Mouse (Mus musculus): ENCODE data around the gene Mettl8. TPM values are rescaled to one million over a fixed set of nuclear protein-coding genes. Genes with fewer than 3 reads are reported as not detected.

Mettl8 gene
- polyA plus RNA-seq, 1 experiment: 21.1 TPM

GRCm38 (mm10) chr2:71071601-71072000 lies 16.2 kb upstream of the Mettl8 start:
- Histone ChIP-seq H3K4me1 (ENCODE audit: control insufficient read depth, insufficient read depth, low read length) (no peaks in the 10 kb centered on the region), H3K4me3 (ENCODE audit: low read depth, low read length) (no peak overlapping the region), H3K27me3 (ENCODE audit: control insufficient read depth, insufficient read depth, low read length, poor library complexity, severe bottlenecking) (no peaks in the 10 kb centered on the region), H3K9me3 (replicated peaks; ENCODE audit: control insufficient read depth, insufficient read depth, low read length, poor library complexity, severe bottlenecking) (no peaks in the 10 kb centered on the region), H3K9ac (ENCODE audit: low read depth, poor library complexity, severe bottlenecking) (no peak overlapping the region), H3K27ac (ENCODE audit: insufficient read depth, low read length) (no peak overlapping the region), H3K36me3 (ENCODE audit: control insufficient read depth, insufficient read depth, low read length, poor library complexity, severe bottlenecking) (peaks cover 2% of the 10 kb centered on the region; the same call in 1 of the 2 replicates)
- TF ChIP-seq EP300 (IDR thresholded peaks at IDR 0.05; ENCODE audit: insufficient read depth, low read depth, low read length) (no peak), CTCF (IDR thresholded peaks at IDR 0.05; ENCODE audit: low read depth, low read length) (no peak), POLR2A (IDR thresholded peaks at IDR 0.05; ENCODE audit: insufficient read depth, low read length) (no peak)

- no peaks in the 10 kb centered on the region for H3K27me3 ChIP-seq (ENCODE audit: control insufficient read depth, insufficient read depth, low read length, poor library complexity, severe bottlenecking)
- peaks cover 11% of the 10 kb centered on the region for H3K36me3 ChIP-seq (ENCODE audit: control insufficient read depth, insufficient read depth, low read length, poor library complexity, severe bottlenecking)
- no peaks in the 10 kb centered on the region for H3K9me3 ChIP-seq (replicated peaks; ENCODE audit: control insufficient read depth, insufficient read depth, low read length, poor library complexity, severe bottlenecking)
- peak overlapping the region; percentile 76 for H3K4me3 ChIP-seq (ENCODE audit: low read depth, low read length)
- TF ChIP-seq POLR2A (IDR thresholded peaks at IDR 0.05; ENCODE audit: insufficient read depth, low read length) (no peak), CTCF (IDR thresholded peaks at IDR 0.05; ENCODE audit: low read depth, low read length) (no peak), EP300 (IDR thresholded peaks at IDR 0.05; ENCODE audit: insufficient read depth, low read depth, low read length) (no peak)
- no peaks in the 10 kb centered on the region for H3K4me1 ChIP-seq (ENCODE audit: control insufficient read depth, insufficient read depth, low read length)
- H3K9ac ChIP-seq (ENCODE audit: low read depth, poor library complexity, severe bottlenecking): peak overlapping the region; percentile 97
- H3K27ac ChIP-seq (ENCODE audit: insufficient read depth, low read length): peak overlapping the region; percentile 37; the same call in 1 of the 2 replicates
These were observed 892 bp upstream of the Mettl8 start for GRCm38 (mm10) chr2:71056115-71056835.

GRCm38 (mm10) chr2:71054716-71055115 lies 667 bp downstream of the Mettl8 start:
- Histone ChIP-seq H3K4me3 (ENCODE audit: low read depth, low read length) (peak overlapping the region; percentile 67), H3K27ac (ENCODE audit: insufficient read depth, low read length) (no peak overlapping the region), H3K4me1 (ENCODE audit: control insufficient read depth, insufficient read depth, low read length) (no peaks in the 10 kb centered on the region), H3K36me3 (ENCODE audit: control insufficient read depth, insufficient read depth, low read length, poor library complexity, severe bottlenecking) (peaks cover 11% of the 10 kb centered on the region), H3K9ac (ENCODE audit: low read depth, poor library complexity, severe bottlenecking) (peak overlapping the region; percentile 32), H3K27me3 (ENCODE audit: control insufficient read depth, insufficient read depth, low read length, poor library complexity, severe bottlenecking) (no peaks in the 10 kb centered on the region), H3K9me3 (replicated peaks; ENCODE audit: control insufficient read depth, insufficient read depth, low read length, poor library complexity, severe bottlenecking) (no peaks in the 10 kb centered on the region)
- no peak for TF ChIP-seq CTCF (IDR thresholded peaks at IDR 0.05; ENCODE audit: low read depth, low read length)
- TF ChIP-seq POLR2A (IDR thresholded peaks at IDR 0.05; ENCODE audit: insufficient read depth, low read length): no peak
- TF ChIP-seq EP300 (IDR thresholded peaks at IDR 0.05; ENCODE audit: insufficient read depth, low read depth, low read length): no peak

GRCm38 (mm10) chr2:71050511-71050910 lies 4.9 kb downstream of the Mettl8 start:
- TF ChIP-seq EP300 (IDR thresholded peaks at IDR 0.05; ENCODE audit: insufficient read depth, low read depth, low read length) (no peak), CTCF (IDR thresholded peaks at IDR 0.05; ENCODE audit: low read depth, low read length) (no peak), POLR2A (IDR thresholded peaks at IDR 0.05; ENCODE audit: insufficient read depth, low read length) (no peak)
- no peaks in the 10 kb centered on the region for H3K9me3 ChIP-seq (replicated peaks; ENCODE audit: control insufficient read depth, insufficient read depth, low read length, poor library complexity, severe bottlenecking)
- no peaks in the 10 kb centered on the region for H3K27me3 ChIP-seq (ENCODE audit: control insufficient read depth, insufficient read depth, low read length, poor library complexity, severe bottlenecking)
- H3K36me3 ChIP-seq (ENCODE audit: control insufficient read depth, insufficient read depth, low read length, poor library complexity, severe bottlenecking): no peaks in the 10 kb centered on the region
- H3K4me3 ChIP-seq (ENCODE audit: low read depth, low read length): no peak overlapping the region
- no peak overlapping the region for H3K9ac ChIP-seq (ENCODE audit: low read depth, poor library complexity, severe bottlenecking)
- H3K27ac ChIP-seq (ENCODE audit: insufficient read depth, low read length): no peak overlapping the region
- H3K4me1 ChIP-seq (ENCODE audit: control insufficient read depth, insufficient read depth, low read length): no peaks in the 10 kb centered on the region

- Histone ChIP-seq H3K4me1 (ENCODE audit: control insufficient read depth, insufficient read depth, low read length) (no peaks in the 10 kb centered on the region), H3K27ac (ENCODE audit: insufficient read depth, low read length) (no peak overlapping the region), H3K9ac (ENCODE audit: low read depth, poor library complexity, severe bottlenecking) (no peak overlapping the region), H3K36me3 (ENCODE audit: control insufficient read depth, insufficient read depth, low read length, poor library complexity, severe bottlenecking) (no peaks in the 10 kb centered on the region), H3K27me3 (ENCODE audit: control insufficient read depth, insufficient read depth, low read length, poor library complexity, severe bottlenecking) (no peaks in the 10 kb centered on the region), H3K9me3 (replicated peaks; ENCODE audit: control insufficient read depth, insufficient read depth, low read length, poor library complexity, severe bottlenecking) (no peaks in the 10 kb centered on the region), H3K4me3 (ENCODE audit: low read depth, low read length) (no peak overlapping the region)
- TF ChIP-seq EP300 (IDR thresholded peaks at IDR 0.05; ENCODE audit: insufficient read depth, low read depth, low read length) (no peak), POLR2A (IDR thresholded peaks at IDR 0.05; ENCODE audit: insufficient read depth, low read length) (no peak), CTCF (IDR thresholded peaks at IDR 0.05; ENCODE audit: low read depth, low read length) (peak; percentile 71)
These were observed 6.5 kb downstream of the Mettl8 start for GRCm38 (mm10) chr2:71048896-71049295.

- TF ChIP-seq EP300 (IDR thresholded peaks at IDR 0.05; ENCODE audit: insufficient read depth, low read depth, low read length) (no peak), CTCF (IDR thresholded peaks at IDR 0.05; ENCODE audit: low read depth, low read length) (no peak), POLR2A (IDR thresholded peaks at IDR 0.05; ENCODE audit: insufficient read depth, low read length) (no peak)
- no peak overlapping the region for H3K27ac ChIP-seq (ENCODE audit: insufficient read depth, low read length)
- no peaks in the 10 kb centered on the region for H3K27me3 ChIP-seq (ENCODE audit: control insufficient read depth, insufficient read depth, low read length, poor library complexity, severe bottlenecking)
- H3K9ac ChIP-seq (ENCODE audit: low read depth, poor library complexity, severe bottlenecking): no peak overlapping the region
- H3K36me3 ChIP-seq (ENCODE audit: control insufficient read depth, insufficient read depth, low read length, poor library complexity, severe bottlenecking): no peaks in the 10 kb centered on the region
- no peaks in the 10 kb centered on the region for H3K4me1 ChIP-seq (ENCODE audit: control insufficient read depth, insufficient read depth, low read length)
- H3K4me3 ChIP-seq (ENCODE audit: low read depth, low read length): no peak overlapping the region
- H3K9me3 ChIP-seq (replicated peaks; ENCODE audit: control insufficient read depth, insufficient read depth, low read length, poor library complexity, severe bottlenecking): no peaks in the 10 kb centered on the region
These were observed 8.5 kb downstream of the Mettl8 start for GRCm38 (mm10) chr2:71046751-71047320.

Data from ES-Bruce4 (cell line).